ENCODE assay signal across 9 mouse cellular contexts in the genomic region with DNA sequence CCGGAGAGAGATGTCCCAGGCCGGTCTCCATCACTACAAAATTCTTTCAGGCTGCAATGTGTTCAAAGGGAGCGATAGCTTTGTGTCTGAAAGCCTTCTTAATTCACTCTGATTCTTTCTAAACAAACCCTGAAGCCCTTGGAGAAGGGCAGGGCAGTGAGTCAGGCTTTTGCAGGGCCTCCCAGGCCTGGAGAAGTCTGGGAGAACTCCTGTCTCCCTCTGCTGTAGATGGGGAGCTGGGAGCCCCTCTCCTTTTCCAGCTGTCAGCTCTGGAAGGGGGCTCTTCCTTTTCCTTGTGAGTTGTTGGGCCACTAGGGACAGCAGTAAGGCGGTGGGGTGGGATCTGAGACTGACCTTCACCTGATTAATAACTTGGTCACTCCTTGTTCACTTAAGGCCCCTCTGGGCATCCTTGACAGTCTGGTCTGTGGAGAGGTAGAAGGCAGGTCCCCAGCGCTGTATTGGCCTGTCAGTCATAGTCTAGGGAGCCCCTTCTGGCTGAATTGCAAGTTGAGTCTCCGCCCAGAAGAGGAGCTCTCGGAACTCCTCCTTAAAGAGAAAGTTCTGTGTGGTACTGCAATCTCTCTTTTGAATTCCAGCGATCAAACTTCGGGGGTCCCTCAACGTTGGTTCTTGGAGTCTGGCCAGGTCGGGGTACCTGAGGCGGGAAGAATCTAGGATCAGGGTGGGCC. TPM values are rescaled to one million over a fixed set of nuclear protein-coding genes. Genes with fewer than 3 reads are reported as not detected.
DNase-seq lines count a peak whose midpoint lies in the region; ATAC-seq and TF ChIP-seq lines count a peak whose summit lies in the region.
"Had no signal": no experiment of that assay in that cellular context is flagged by ENCODE, and none has a peak within 500 bp of the region (broad histone marks: within the 10 kb centered on the region; RNA-seq: fewer than 3 reads in every experiment).

No protein-coding gene starts in this region.

- peak overlapping the region; percentile 86 for H3K4me2 ChIP-seq in forebrain, embryonic 16.5 days (ENCODE audit: low read length)
- H3K4me2 ChIP-seq in midbrain, embryonic 13.5 days (replicated peaks) = peak overlapping the region; percentile 98

- no peak for TF ChIP-seq EP300 in heart, adult 2 months (IDR thresholded peaks at IDR 0.05; ENCODE audit: insufficient read depth, low read depth, low read length)

- TF ChIP-seq POLR2A in heart, adult 2 months (IDR thresholded peaks at IDR 0.05; ENCODE audit: insufficient read depth, low read depth, low read length) = no peak

- TF ChIP-seq CTCF in heart, adult 2 months (IDR thresholded peaks at IDR 0.05) = 0 out of 2 replicates have a peak, but pooled peaks have one; percentile 22

- H3K27me3 ChIP-seq in heart, adult 2 months (ENCODE audit: control insufficient read depth, insufficient read depth, low read length) = peaks cover 4% of the 10 kb centered on the region; the same call in 1 of the 2 replicates
- 0 out of 2 replicates have a peak, but pooled peaks cover 5% of the 10 kb centered on the region for H3K27me3 ChIP-seq in forebrain, embryonic 16.5 days (replicated peaks; ENCODE audit: control insufficient read depth, insufficient read depth, low read length)
- H3K27me3 ChIP-seq in midbrain, embryonic 13.5 days = peaks cover 25% of the 10 kb centered on the region
- H3K27me3 ChIP-seq: Patski had no signal

- H3K9me3 ChIP-seq in forebrain, embryonic 16.5 days (ENCODE audit: control insufficient read depth, low read length) = no peaks in the 10 kb centered on the region
- H3K9me3 ChIP-seq in midbrain, embryonic 13.5 days = no peaks in the 10 kb centered on the region

- H3K9ac ChIP-seq in heart, adult 2 months (ENCODE audit: low read depth, low read length) = peak overlapping the region; percentile 54; the same call in 1 of the 2 replicates
- peak overlapping the region; percentile 54 for H3K9ac ChIP-seq in forebrain, embryonic 16.5 days (replicated peaks; ENCODE audit: low read depth, low read length)
- H3K9ac ChIP-seq in midbrain, embryonic 13.5 days (replicated peaks) = peak overlapping the region; percentile 70

- peak; percentile 83 for ATAC-seq in forebrain, embryonic 16.5 days
- peak; percentile 83 for ATAC-seq in midbrain, embryonic 13.5 days
- ATAC-seq in granulocyte monocyte progenitor cell, adult 5-6 weeks (replicated peaks; ENCODE audit: poor library complexity, severe bottlenecking) = no peak
- no peak for ATAC-seq in erythroblast, adult 5-6 weeks (replicated peaks; ENCODE audit: low FRiP score, poor library complexity, severe bottlenecking)

- H3K79me2 ChIP-seq in heart, adult 2 months (replicated peaks; ENCODE audit: control insufficient read depth, insufficient read depth, low read length) = no peaks in the 10 kb centered on the region

- intact Hi-C loops in heart, adult 2 months (cut with DNase I) = loop anchor here (5.0 kb wide), 1 partner anchor 333 kb away; no protein-coding TSS in a partner anchor

- peak overlapping the region; percentile 86 for H3K27ac ChIP-seq in heart, adult 2 months
- no peak overlapping the region for H3K27ac ChIP-seq in forebrain, embryonic 16.5 days (ENCODE audit: low read length)
- H3K27ac ChIP-seq in midbrain, embryonic 13.5 days = peak overlapping the region; percentile 37; the same call in 1 of the 2 replicates

- peak overlapping the region; percentile 80 for H3K4me3 ChIP-seq in heart, adult 2 months
- H3K4me3 ChIP-seq in forebrain, embryonic 16.5 days (replicated peaks; ENCODE audit: low read length) = peak overlapping the region; percentile 58
- H3K4me3 ChIP-seq in midbrain, embryonic 13.5 days (replicated peaks) = peak overlapping the region; percentile 59

- 24% methylated on average over 12 of the region's 12 CpGs for WGBS in heart, adult 2 months
- WGBS in forebrain, embryonic 16.5 days = 7% methylated on average over 12 of the region's 12 CpGs
- 3% methylated on average over 12 of the region's 12 CpGs for WGBS in midbrain, embryonic 13.5 days

- DNase-seq in heart, adult 2 months = no peak
- DNase-seq in heart, adult 11 months = no peak
- peak; percentile 88 for DNase-seq in NIH3T3 (ENCODE audit: low read depth)
- peak; percentile 47 to 52 for DNase-seq in kidney, postnatal 25 days

- H3K4me1 ChIP-seq in heart, adult 2 months (ENCODE audit: control insufficient read depth, insufficient read depth, low read length) = no peaks in the 10 kb centered on the region; the same call in 1 of the 2 replicates
- peaks cover 20% of the 10 kb centered on the region for H3K4me1 ChIP-seq in forebrain, embryonic 16.5 days (replicated peaks; ENCODE audit: control insufficient read depth, insufficient read depth, low read length)
- H3K4me1 ChIP-seq in midbrain, embryonic 13.5 days (replicated peaks) = peaks cover 45% of the 10 kb centered on the region

- H3K36me3 ChIP-seq in heart, adult 2 months (ENCODE audit: control insufficient read depth, insufficient read depth, low read length) = no peaks in the 10 kb centered on the region
- no peaks in the 10 kb centered on the region for H3K36me3 ChIP-seq in forebrain, embryonic 16.5 days (ENCODE audit: control insufficient read depth, insufficient read depth)
- no peaks in the 10 kb centered on the region for H3K36me3 ChIP-seq in midbrain, embryonic 13.5 days

RNA-seq across cellular contexts. Expression of a gene that starts 0.6 kb away (rescaled TPM):
- total RNA-seq in heart, adult 2 months (2021) = 10 to 100 TPM; 16.0 to 22.9 TPM
- polyA plus RNA-seq in heart, adult 2 months (2012; rRNA removed) = 15.7 and 17.2 TPM in 2 replicates
- polyA plus RNA-seq in forebrain, embryonic 16.5 days (2015; fragmentation: Nextera tagmentation; extraction: Ambion mirVana) = 4.8 and 8.7 TPM in 2 replicates
- polyA plus RNA-seq in midbrain, embryonic 13.5 days (2015; fragmentation: Nextera tagmentation; extraction: Ambion mirVana) = 7.1 and 9.2 TPM in 2 replicates
- not detected in 2 replicates for total RNA-seq in granulocyte monocyte progenitor cell, adult 5-6 weeks (2014; fragmentation: Nextera tagmentation)
- total RNA-seq in granulocyte monocyte progenitor cell, adult 5-6 weeks (2017) = not detected in 2 replicates
- total RNA-seq in erythroblast, adult 5-6 weeks (2015; ENCODE audit: low replicate concordance) = 3.1 and 7.5 TPM in 2 replicates
- total RNA-seq in erythroblast, adult 5-6 weeks (2017; ENCODE audit: low replicate concordance) = 3.6 and 3.9 TPM in 2 replicates

Comparison
In these comparisons a context has a peak if more than half of its experiments do, and no peak if none do; other contexts are left out.
1. DNase-seq: peak in NIH3T3 (single experiment) and kidney, postnatal 25 days (2 of 2); none in heart, adult 2 months (0 of 2) and heart, adult 11 months (single experiment).
2. ATAC-seq: peak in forebrain, embryonic 16.5 days (single experiment) and midbrain, embryonic 13.5 days (single experiment); none in granulocyte monocyte progenitor cell, adult 5-6 weeks (single experiment) and erythroblast, adult 5-6 weeks (single experiment).
3. Peak in every context shown above with its lines, with median percentiles within 50 percentile points of each other: H3K4me3 ChIP-seq and H3K9ac ChIP-seq.